Mouse (Mus musculus): ENCODE measurements around the gene Cd55. TPM values are rescaled to one million over a fixed set of nuclear protein-coding genes. Genes with fewer than 3 reads are reported as not detected.

Gene Cd55
- polyA plus RNA-seq (2015; fragmentation: Nextera tagmentation; extraction: Ambion mirVana): 27.2 and 27.5 TPM in 2 replicates

GRCm38 (mm10) chr1:130462084-130462861, at the start of gene Cd55:
TSS of gene Cd55 (minus strand) at chr1:130462744.

DNA sequence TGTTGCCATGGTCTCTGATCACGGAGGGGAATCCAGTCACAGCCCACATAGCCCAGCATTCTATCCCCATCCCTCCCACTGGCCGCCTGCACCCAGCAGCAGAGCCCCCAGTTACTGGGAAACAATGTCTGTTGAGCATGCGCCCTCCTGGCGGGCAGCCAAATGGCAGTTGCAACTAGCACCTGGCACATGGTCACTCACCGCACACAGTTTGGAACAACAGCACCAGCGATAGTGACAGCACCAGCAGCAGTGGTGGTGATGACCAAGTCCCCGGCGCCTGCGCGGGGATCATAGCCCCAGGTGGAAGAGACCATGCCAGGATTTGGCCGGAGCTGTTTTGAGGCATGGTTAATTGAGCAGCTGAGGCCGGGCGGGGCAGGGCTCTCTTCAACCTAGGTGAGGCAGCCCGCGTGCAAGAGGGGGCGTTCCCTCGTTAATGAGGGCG, 39.9 kb downstream of the Cd55 start, which contains the start of gene Cd55b:
Gene Cd55b (minus strand): TSS at position 346 of the 448 bp plus-strand sequence.

Other genes starting within 250 kb of the Cd55 start
- gene Cd55b, start 39.7 kb downstream of the Cd55 start, polyA plus RNA-seq (2015; fragmentation: Nextera tagmentation; extraction: Ambion mirVana): 0.18 TPM in 1 of 2 replicates, not detected in the other
- gene Zp3r, start 166.9 kb upstream of the Cd55 start, polyA plus RNA-seq (2015; fragmentation: Nextera tagmentation; extraction: Ambion mirVana): not detected in 2 replicates
- gene C4bp, start 198.9 kb upstream of the Cd55 start, polyA plus RNA-seq (2015; fragmentation: Nextera tagmentation; extraction: Ambion mirVana): 0.08 and 0.23 TPM in 2 replicates

All from spleen, postnatal 0 days (tissue).